Mouse (Mus musculus) kidney, adult 18-20 months (tissue): ENCODE measurements around the gene Xcl1.
"Not testable (repeated sequence)": the region's sequence is repeated elsewhere in the genome, so short reads cannot be mapped to it uniquely, and the experiment has no call there.

Experiments
- DNase-seq: peaks from one replicate; pipeline ENCODE4 v3.0.0; 2021

The Xcl1 gene

GRCm38 (mm10) chr1:164935477-164936044 is at the start of gene Xcl1:
Gene Xcl1 (minus strand): TSS chr1:164935527.
- DNase-seq = no peak

DNA sequence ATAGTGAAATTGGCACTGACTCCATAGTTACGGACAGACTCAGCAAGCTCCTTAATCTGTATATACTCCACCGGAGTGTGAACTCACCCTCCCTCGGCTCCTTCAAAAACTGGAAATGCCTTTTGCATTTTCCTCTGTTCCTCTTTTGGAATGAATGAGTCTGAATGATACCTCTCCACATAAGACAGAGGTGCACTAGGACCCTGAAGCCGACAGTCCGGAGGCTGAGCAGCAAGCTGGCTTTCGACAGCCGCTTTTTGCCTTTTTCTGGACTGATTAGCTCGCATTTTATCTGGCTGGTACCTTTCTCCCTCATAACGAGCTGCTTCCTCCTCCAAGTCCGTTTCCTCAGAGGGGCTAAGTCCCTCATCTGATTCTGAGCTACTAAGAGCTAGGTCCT is 49.4 kb upstream of the Xcl1 start:
- DNase-seq = not testable (repeated sequence)

DNA sequence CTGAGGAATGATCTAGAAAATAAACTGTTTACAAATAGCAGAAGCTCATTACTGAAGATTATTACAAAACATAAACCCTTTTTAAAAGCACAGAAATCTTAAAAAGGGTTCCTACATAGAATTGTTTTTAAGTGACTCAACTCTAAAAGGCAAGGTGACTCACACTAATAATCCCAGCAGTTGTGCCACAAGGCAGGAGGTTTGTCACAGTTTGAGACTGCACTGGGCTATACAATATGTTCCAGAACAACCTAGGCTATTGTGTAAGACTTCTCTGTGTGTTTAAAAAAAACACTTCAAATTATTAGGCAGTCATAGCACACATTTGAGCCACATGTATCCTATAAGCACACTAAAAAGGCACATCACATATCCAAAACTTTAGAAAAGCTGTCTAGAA is 42.0 kb upstream of the Xcl1 start:
- no peak for DNase-seq

DNA sequence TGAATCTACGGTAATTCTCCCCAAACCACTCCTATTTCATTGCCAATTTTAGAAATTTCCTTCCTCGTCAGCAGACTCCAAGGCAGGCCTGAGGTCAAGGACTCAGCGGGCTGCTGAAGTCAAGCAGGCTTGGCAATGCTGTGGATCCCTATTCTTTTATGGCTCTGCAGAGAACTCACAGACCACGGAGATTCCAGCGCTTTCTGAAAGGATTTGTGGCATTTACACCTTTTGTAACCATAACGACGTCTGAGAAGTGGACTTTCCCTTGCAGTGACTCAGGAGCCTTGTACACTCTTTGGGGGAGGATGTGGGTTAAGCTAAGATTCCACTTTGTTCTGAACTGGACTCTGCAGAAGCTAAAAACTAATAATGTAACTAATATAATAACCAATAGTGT is 40.4 kb upstream of the Xcl1 start:
- DNase-seq = no peak

DNA sequence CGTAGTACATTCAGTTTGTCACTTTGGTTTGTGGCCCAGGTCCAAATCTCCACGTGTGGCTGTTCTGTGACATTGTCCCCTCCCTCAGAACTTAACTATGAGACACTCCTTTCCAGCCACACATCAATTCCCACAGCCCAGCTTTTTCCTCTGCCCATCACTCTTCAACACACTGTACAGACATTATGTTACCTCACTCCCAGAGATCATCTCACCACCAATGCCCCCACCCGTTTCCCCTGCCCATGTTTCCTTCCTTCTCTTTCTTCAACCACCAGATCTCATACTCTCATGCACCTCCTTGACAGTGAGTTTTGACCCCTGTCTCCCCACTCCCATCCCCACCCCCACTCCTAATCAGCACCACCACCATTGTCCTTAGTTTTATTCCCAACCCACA is 39.9 kb upstream of the Xcl1 start:
- no peak for DNase-seq

- DNase-seq = no peak
Observed at GRCm38 (mm10) chr1:164973790-164974189, 38.5 kb upstream of the Xcl1 start.

GRCm38 (mm10) chr1:164973341-164973740 is 38.0 kb upstream of the Xcl1 start:
- DNase-seq = no peak

- no peak for DNase-seq
Observed at GRCm38 (mm10) chr1:164972744-164973143, 37.4 kb upstream of the Xcl1 start.

GRCm38 (mm10) chr1:164966095-164966698 is 30.9 kb upstream of the Xcl1 start:
- no peak for DNase-seq

GRCm38 (mm10) chr1:164960610-164961009 is 25.3 kb upstream of the Xcl1 start:
- DNase-seq = no peak

GRCm38 (mm10) chr1:164959787-164960385 is 24.6 kb upstream of the Xcl1 start:
- DNase-seq = no peak

- DNase-seq = no peak
Observed at GRCm38 (mm10) chr1:164959160-164959559, 23.8 kb upstream of the Xcl1 start.

DNA sequence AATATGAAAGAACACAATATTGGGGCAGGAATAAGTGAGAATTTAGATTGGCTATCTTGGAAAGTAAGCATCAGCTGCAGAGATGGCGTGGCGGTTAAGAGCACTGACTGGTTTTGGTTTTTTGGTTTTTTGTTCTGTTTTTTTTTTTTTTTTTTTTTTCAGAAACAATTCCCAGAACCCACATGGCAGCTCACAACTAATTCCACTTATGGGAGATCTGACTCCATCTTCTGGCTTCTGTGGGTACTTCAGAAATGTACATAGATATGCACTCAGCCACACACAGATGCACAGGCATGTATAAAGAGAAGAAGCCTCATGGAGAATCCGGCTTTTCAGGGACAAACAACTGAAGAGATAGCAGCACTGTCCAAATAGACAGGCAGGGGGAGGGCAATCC is 22.6 kb upstream of the Xcl1 start:
- no peak for DNase-seq

- DNase-seq = no peak
Observed at GRCm38 (mm10) chr1:164956725-164957399, 21.5 kb upstream of the Xcl1 start.

DNA sequence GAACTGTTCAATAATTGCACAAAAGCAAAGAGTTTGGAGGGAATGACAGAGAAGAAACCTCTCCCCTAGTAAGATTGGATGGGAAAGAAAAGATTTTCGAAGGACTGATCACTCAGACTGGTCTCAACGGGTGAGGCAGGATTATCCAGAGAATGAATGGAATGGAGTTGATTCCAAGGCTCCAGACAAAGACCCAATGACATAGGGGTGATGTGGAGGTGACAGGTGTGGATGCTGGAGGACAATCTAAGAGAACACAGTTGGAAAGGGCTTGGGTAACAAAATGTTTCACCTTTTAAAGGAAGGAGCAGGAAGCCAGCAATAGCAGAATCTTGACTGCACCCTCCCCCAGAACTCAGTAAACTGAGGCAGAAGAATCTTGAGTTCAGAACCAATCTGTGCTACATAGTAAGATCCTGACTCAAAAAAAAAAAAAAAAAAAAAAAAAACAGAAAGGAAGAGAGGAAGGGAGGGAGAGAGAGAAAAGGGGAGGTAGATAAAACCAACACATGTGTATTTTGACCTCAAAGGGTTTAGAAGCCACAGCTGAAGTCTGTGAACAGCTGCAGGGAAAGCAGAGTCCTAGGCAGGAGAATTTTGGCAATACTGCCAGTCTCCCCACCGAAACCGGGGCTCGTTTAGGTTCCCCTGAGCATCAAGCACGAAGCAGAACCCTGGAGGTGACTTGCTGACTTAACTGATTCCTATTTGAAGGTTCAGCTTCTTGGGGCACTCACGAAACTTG is 20.3 kb upstream of the Xcl1 start:
- no peak for DNase-seq

DNA sequence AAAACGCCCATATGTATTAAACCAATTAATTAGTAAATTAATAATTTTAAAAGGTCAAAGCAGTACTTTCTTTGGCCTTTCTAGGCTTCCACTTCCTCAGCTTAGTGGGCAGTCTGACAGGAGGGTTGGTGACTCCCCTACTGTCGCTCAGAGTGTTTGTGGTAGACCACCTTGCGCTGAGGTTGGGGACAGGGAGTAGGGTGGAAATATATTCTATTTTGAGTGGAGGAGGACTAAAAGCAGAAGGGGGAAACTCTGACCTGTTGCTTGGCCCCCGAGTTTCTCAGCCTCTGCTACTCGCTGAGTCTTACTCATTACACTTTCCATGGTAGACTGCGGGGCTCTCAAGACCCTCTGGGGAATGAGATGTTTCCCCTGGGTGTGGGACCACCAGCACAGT is 18.2 kb upstream of the Xcl1 start:
- no peak for DNase-seq

DNA sequence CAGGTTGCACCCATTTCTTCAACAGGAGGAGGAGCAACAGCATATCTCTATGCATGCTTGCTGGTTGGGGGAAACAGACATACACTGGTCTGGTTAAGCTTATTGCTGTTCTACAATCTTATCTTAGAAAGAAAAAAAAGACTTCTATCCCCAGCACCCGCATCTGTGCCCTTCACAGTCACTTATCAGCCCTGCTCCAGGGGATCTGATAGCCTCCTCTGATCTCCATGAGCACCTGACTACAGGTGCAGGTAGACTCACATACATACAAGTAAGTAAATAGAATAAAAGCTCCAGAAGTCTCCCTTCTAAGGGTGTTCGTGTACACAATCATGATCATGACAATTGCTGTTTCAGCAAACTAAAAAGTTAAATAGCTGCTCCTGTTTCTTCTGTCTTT is 733 bp upstream of the Xcl1 start:
- no peak for DNase-seq

DNA sequence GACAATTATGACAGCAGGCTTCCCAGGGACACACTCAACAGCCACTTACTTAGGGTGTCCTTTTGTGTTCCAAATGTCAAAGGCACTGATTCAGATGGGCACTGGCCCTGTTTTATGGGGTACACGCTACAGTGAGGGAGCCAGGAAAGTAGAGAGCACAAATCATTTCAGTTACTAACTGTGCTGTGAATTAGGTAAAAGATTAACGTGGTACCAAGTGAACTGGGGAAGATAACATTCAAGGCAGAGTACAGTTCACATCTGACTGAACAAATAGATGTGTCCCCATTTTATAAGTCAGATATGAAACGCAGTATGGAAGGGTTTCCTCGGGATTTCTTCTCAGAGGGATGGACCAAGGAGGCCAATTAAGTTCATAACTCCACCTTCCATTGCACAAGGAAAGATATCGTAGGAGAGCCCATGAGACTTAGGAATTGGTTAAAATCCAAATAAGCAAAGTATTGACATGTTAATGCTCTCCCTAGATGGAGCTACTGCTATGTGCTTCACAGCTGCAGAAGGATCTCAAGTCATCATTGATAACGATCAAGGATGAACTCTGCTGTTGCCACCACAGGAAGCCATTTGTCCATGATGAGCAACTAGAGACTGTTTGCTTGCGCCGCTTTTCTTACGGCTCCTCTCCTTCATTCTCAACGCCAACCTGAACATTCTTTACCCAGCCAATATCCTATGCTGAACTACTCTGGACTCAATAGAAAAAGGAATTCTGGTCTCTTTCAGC is 1.7 kb downstream of the Xcl1 start:
- no peak for DNase-seq

- DNase-seq = no peak
Observed at GRCm38 (mm10) chr1:164931135-164931534, 4.2 kb downstream of the Xcl1 start.

DNA sequence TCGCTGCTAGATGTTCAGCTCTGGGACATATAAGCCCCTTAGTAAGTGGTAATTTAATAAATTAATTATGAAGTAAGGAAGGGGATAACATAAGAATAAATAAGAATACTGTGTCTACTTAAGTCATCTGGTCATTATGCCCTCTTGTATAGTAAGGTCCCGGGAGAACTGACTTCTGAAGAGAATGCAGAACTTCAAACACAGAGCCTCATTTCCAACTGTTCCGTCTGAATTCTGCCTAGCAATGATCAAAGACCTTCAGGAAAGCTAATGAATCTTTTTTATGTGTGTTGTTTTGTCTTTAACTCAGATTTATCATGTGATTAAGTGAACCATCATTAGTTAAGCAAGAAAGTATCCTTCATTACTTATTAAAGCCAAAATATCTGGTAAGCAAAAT is 5.3 kb downstream of the Xcl1 start:
- DNase-seq = no peak

DNA sequence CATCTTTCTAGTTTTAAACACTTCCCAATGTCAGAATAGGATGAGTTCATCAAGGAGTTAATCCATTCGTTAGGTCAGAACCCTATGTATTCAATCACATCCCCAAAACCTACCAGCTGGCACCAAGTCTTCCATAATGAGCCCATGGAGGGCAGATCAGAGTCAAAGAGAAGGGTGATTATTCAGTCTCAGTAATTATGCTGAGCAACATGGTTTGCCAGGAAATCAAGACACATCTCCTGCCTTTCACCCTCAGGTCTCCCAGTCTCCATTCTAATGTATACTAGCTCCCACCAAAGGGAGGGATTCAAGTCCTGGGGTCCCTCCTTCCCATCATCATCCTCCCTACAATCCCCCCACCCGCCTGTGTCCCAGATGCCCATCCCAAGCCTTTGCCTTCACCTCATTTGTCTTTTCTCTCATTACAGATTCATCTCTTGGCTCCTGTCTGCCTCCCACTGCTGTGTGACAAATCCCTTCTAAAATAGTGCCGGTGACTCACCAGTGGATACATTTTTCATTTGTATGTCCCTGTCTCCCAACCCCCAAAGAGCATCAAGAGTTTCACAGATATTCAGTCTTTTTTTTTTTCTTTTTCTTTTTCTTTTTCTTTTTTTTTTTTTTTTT is 8.7 kb downstream of the Xcl1 start:
- DNase-seq = no peak

DNA sequence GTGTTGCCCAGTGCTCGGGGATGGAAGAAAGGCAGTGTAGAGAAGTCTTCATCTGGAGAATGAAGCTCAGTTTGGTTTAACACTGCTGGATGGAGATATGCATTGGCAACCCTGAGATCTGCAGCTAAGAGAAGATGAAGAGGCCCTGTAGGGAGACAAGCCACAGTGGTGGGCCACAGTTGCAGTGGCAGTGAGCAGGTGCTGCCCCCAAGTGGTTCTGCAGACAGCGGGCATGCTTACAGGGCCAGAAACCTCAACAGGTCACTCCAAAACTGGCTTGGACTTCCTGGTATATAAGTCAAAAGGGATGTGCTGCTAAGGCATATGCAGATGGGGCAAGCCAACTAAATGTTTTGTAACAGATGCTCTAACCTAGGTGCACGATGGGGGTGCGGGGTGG is 30.3 kb downstream of the Xcl1 start:
- DNase-seq = peak; percentile 65
